Mouse (Mus musculus): ENCODE data around the gene Serf2. TPM values are rescaled to one million over a fixed set of nuclear protein-coding genes. Genes with fewer than 3 reads are reported as not detected.

The Serf2 gene
- polyA plus RNA-seq (2016; fragmentation: Nextera tagmentation; extraction: Ambion mirVana) = 321 and 334 TPM in 2 replicates

DNA sequence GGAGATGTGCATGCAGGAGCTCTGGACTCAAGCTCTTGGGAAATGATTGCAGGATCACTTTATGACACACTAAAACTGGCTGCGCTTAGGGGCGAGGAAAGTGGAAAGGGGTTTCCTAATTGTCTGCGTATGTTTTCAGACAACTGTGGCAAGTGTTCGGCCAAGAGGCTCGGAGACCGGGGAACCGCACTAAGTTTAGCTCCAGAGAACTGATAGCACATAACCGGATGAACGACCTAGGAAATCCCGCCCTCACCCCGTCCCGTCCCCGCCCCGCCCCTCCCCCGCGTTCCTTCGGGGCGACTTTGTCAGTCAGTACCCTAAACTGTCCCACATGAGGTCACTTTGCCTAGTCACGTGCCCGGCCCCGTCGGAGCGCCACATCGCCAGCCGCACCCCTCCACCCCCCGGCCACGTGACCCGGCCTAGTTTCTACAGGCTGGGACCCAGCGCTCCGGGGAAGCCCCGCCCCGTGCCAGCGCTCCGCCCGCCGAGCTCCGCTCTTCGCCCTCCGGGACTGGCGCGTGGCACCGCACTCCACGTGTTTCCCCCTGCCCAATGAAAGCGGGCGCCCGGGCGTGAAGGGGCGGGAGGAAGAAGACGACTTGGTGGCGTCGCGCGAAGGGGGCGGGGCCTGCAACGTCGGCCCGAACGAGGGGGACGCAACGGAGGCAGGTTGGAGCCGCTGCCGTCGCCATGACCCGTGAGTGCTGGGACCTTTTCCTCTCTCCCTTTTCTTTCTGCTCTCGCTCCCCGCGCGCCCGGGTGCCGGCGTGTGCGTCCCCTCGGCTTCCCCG, at the start of gene Serf2:
Gene Serf2, plus strand, starts transcription at position 457 of the 797 bp plus-strand sequence.
- 3% methylated on average over 72 of the region's 74 CpGs for WGBS (ENCODE audit: insufficient replicate concordance)
- Histone ChIP-seq H3K9me3 (replicated peaks) (no peaks in the 10 kb centered on the region), H3K4me3 (peak within 1 kb of the TSS; percentile 98), H3K4me2 (peak within 1 kb of the TSS; percentile 93), H3K27me3 (replicated peaks) (peaks cover 5% of the 10 kb centered on the region; the same call in 1 of the 2 replicates), H3K36me3 (peaks cover 28% of the 10 kb centered on the region), H3K27ac (peak within 1 kb of the TSS; percentile 88), H3K9ac (peak within 1 kb of the TSS; percentile 99), H3K4me1 (peaks cover 41% of the 10 kb centered on the region)
- ATAC-seq = peak; percentile 97

DNA sequence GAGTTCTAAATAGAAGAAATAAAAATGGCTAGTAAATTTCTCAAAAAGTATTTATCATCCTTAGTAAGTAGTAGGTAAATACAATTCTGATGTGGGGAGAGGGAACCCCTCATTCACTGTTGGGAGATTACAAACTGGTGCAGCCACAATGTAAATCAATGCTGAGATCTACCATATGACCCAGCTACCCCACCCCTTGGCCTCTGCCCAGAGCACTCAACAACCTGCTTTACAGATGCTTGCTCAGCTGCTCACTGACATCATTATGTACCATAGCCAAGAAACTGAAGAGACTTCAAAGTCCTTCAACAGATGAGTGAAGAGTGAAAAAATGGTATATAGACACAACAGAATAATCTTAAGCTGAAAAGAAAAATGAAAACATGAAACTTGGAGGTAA, 45.7 kb upstream of the Serf2 start:
- Histone ChIP-seq H3K36me3 (no peaks in the 10 kb centered on the region), H3K4me3 (no peak overlapping the region), H3K4me1 (no peaks in the 10 kb centered on the region), H3K9ac (no peak overlapping the region), H3K27me3 (replicated peaks) (peaks cover 6% of the 10 kb centered on the region; the same call in 1 of the 2 replicates), H3K4me2 (no peak overlapping the region), H3K27ac (no peak overlapping the region), H3K9me3 (replicated peaks) (no peaks in the 10 kb centered on the region)
- no peak for ATAC-seq

DNA sequence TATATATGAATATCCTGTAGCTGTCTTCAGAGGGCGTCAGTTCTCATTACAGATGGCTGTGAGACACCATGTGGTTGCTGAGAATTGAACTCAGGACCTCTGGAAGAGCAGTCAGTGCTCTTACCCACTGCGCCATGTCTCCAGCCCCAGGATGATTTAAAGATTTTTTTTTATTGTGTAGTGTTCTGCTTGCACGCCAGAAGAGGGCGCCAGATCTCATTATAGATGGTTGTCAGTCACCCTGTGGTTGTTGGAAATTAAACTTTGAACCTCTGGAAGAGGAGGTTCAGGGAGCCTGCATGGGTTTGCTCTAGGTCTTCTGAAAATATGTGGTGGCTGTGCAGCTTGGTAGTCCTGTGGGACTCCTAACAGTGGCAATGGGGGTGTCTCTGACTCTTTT, 40.8 kb upstream of the Serf2 start:
- ATAC-seq = peak; percentile 39; the same call in 1 of the 2 replicates
- Histone ChIP-seq H3K27me3 (replicated peaks) (no peaks in the 10 kb centered on the region), H3K4me2 (no peak overlapping the region), H3K36me3 (no peaks in the 10 kb centered on the region), H3K4me1 (peaks cover 13% of the 10 kb centered on the region), H3K9me3 (replicated peaks) (no peaks in the 10 kb centered on the region), H3K4me3 (no peak overlapping the region), H3K27ac (no peak overlapping the region), H3K9ac (no peak overlapping the region)
- WGBS (ENCODE audit: insufficient replicate concordance) = 19% methylated on average over 4 of the region's 4 CpGs

DNA sequence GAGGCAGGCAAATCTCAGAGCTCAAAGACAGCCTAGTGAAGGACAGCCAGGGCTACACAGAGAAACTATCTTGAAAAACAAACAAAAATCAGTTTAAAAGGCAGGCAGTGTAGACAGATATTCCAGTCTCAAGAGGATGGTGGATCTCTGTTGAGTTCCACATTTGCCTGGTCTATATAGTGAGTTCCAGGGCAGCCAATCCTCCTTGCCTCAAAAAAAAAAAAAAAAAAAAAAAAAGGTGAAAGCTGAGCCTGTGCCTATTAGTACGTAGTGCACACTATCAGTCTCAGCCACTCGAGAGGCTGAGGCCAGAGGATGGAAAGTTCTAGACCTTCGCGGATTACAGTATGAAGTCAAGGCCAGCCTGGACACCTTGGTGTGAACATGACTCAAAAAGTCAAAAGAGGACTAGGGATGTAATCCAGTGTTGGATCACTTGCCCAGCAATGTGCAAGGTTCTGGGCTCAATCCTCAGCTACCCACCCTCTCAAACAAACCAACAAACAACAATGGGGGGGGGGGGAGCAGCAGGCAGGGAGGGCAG, 36.1 kb upstream of the Serf2 start:
- H3K9me3 ChIP-seq (replicated peaks) = no peaks in the 10 kb centered on the region
- WGBS (ENCODE audit: insufficient replicate concordance) = 6% methylated on average over 4 of the region's 4 CpGs
- H3K4me1 ChIP-seq = peaks cover 44% of the 10 kb centered on the region
- H3K27me3 ChIP-seq (replicated peaks) = no peaks in the 10 kb centered on the region
- peak overlapping the region; percentile 96 for H3K27ac ChIP-seq
- H3K4me2 ChIP-seq = peak overlapping the region; percentile 89
- H3K4me3 ChIP-seq = peak overlapping the region; percentile 100
- H3K36me3 ChIP-seq = peaks cover 27% of the 10 kb centered on the region
- peak overlapping the region; percentile 99 for H3K9ac ChIP-seq
- no peak for ATAC-seq

DNA sequence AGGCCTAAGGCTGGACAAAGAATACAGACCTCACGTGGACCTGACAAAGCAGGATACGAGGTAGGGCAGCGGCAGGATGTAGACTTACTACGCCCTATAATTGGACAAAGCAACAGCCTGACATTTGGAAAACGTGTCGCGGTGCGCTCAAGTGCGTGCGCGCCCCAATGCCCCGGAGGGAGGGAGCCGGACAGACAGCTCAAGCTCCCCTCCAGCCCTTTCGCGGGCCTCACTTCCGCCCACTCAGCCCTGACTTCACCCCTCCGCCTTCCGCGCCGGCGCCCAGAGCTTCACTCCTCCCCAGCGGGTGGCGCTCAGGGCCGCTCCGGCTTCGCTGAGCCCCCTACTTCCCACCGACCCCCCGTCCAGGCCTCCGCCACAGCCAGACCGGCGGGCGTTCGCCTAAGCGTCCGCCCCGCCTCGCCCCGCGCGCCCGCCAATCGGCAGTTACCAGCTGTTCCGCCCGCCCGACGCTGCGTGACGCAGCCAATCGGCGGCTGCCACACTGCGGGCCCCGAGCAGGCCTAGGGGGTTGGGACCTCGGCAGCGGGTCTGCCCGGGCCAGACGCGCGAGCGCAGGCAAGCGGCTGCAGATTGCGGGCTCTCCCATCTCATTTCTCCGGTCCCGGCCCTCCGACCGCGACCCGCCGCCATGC, 35.5 kb upstream of the Serf2 start, which contains the start of the genes Pdia3 and Catsper2:
Gene Pdia3, plus strand, starts transcription at position 389 of the 656 bp plus-strand sequence.
Gene Catsper2, minus strand, starts transcription at position 406 of the 656 bp plus-strand sequence.
- ATAC-seq = peak; percentile 98
- WGBS (ENCODE audit: insufficient replicate concordance) = under 1% methylated on average over 64 of the region's 68 CpGs
- Histone ChIP-seq H3K4me3 (peak within 1 kb of the TSS; percentile 100), H3K27ac (peak within 1 kb of the TSS; percentile 96), H3K9ac (peak within 1 kb of the TSS; percentile 99), H3K4me2 (peak within 1 kb of the TSS; percentile 89), H3K36me3 (peaks cover 33% of the 10 kb centered on the region), H3K4me1 (peaks cover 44% of the 10 kb centered on the region), H3K9me3 (replicated peaks) (no peaks in the 10 kb centered on the region), H3K27me3 (replicated peaks) (no peaks in the 10 kb centered on the region)

DNA sequence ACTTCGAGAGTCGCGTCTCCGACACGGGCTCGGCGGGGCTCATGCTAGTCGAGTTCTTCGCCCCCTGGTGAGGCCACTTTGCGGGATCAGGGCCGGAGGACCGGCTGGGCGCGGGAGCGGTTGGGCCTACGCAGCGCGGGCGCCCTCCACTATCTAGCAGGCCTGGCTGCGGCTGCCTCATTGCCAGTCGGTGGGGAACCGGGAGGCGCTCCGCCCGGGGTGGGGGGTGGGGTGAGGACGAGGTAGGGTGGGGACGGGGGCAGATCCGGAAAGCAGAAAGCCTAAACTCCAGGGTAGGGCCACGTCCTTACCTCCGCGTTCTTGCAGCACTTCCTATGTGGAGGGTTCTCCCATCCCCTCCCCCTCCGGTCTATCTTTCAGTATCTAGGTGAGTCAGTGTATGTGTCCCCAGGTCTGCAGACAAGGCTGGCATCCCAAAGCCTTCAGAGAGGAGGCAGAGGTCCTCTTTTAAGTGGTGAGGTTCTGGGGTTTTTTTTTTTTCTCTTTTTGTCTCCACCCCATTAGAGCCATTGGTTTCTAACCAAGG, 34.8 kb upstream of the Serf2 start:
- peak overlapping the region; percentile 96 for H3K27ac ChIP-seq
- H3K4me1 ChIP-seq = peaks cover 44% of the 10 kb centered on the region
- peak; percentile 73 for ATAC-seq
- no peaks in the 10 kb centered on the region for H3K9me3 ChIP-seq (replicated peaks)
- 0% methylated on average over 32 of the region's 32 CpGs for WGBS (ENCODE audit: insufficient replicate concordance)
- H3K4me3 ChIP-seq = peak overlapping the region; percentile 100
- H3K36me3 ChIP-seq = peaks cover 40% of the 10 kb centered on the region
- H3K4me2 ChIP-seq = peak overlapping the region; percentile 89
- H3K27me3 ChIP-seq (replicated peaks) = no peaks in the 10 kb centered on the region
- H3K9ac ChIP-seq = peak overlapping the region; percentile 99

DNA sequence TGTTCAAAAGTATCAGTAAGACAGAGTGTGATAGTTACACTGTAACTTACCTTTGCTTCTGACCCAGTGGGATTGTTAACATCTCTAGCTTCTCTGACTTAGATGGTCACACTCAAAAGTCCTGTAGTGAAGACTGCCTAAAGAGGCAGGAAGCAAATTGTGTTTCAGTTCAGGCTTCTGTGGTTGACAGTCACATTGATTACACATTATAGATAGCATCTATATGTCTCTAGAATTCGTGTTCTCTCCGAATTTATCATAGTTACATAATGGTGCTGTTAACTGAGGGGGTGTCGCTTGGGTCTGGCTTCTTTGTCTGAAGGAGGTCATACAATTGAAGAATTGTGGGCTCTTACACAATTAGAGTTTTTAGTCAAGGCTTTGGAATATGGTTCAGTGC, 33.9 kb upstream of the Serf2 start:
- 27% methylated on average over 3 of the region's 3 CpGs for WGBS (ENCODE audit: insufficient replicate concordance)
- Histone ChIP-seq H3K9ac (peak overlapping the region; percentile 99), H3K9me3 (replicated peaks) (no peaks in the 10 kb centered on the region), H3K27me3 (replicated peaks) (no peaks in the 10 kb centered on the region), H3K4me2 (peak overlapping the region; percentile 89), H3K27ac (0 out of 2 replicates have a peak overlapping the region, but pooled peaks have one; percentile 96), H3K4me1 (peaks cover 44% of the 10 kb centered on the region), H3K36me3 (peaks cover 47% of the 10 kb centered on the region), H3K4me3 (peak overlapping the region; percentile 100)
- no peak for ATAC-seq

DNA sequence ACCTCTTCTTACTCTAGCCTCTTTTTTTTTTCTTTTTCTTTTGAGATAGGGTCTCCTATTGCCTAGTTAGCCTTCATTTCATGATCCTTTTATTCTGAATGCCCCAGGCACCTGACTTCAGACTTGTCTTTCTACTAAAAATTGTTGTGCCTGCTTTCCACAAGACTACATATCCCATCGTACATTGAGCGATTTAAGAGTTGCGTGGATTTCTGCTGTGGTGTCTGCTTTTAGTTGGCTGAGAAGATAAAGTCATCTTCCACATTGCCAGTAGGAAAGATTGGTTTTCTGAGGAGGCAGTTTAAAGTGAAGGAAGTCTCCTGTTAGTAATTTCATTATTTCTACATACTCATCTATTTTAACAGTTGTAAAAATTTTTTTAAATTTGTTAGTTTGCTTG, 33.4 kb upstream of the Serf2 start:
- H3K4me2 ChIP-seq = peak overlapping the region; percentile 89
- ATAC-seq = no peak
- 75% methylated on average over 3 of the region's 3 CpGs for WGBS (ENCODE audit: insufficient replicate concordance)
- H3K27ac ChIP-seq = no peak overlapping the region
- peak overlapping the region; percentile 99 for H3K9ac ChIP-seq
- peaks cover 44% of the 10 kb centered on the region for H3K4me1 ChIP-seq
- H3K4me3 ChIP-seq = peak overlapping the region; percentile 100
- H3K9me3 ChIP-seq (replicated peaks) = no peaks in the 10 kb centered on the region
- peaks cover 51% of the 10 kb centered on the region for H3K36me3 ChIP-seq
- no peaks in the 10 kb centered on the region for H3K27me3 ChIP-seq (replicated peaks)

DNA sequence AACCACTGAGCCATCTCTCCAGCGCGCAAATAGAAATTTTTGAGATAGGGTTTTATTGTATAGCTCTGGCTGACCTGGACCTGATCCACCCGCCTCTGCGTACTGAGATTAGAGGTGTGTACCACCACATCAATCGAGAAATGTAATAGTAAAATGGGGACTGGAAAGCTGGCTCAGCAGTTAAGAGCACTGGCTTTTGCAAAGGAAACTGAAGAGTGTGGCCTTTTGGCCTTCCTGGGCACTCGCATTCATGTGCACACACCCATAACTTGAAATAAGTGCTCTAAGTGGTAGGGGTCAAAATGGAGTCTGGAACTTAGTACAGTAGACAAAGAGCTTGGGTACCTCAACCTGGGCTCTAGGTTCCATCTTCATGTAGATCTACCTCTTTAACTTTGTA, 32.6 kb upstream of the Serf2 start:
- no peak overlapping the region for H3K27ac ChIP-seq
- peaks cover 57% of the 10 kb centered on the region for H3K36me3 ChIP-seq
- peak overlapping the region; percentile 89; the same call in 1 of the 2 replicates for H3K4me2 ChIP-seq
- 80% methylated on average over 6 of the region's 6 CpGs for WGBS (ENCODE audit: insufficient replicate concordance)
- no peaks in the 10 kb centered on the region for H3K27me3 ChIP-seq (replicated peaks)
- no peak overlapping the region for H3K4me3 ChIP-seq
- H3K9ac ChIP-seq = no peak overlapping the region
- no peaks in the 10 kb centered on the region for H3K9me3 ChIP-seq (replicated peaks)
- H3K4me1 ChIP-seq = peaks cover 44% of the 10 kb centered on the region
- ATAC-seq = no peak

DNA sequence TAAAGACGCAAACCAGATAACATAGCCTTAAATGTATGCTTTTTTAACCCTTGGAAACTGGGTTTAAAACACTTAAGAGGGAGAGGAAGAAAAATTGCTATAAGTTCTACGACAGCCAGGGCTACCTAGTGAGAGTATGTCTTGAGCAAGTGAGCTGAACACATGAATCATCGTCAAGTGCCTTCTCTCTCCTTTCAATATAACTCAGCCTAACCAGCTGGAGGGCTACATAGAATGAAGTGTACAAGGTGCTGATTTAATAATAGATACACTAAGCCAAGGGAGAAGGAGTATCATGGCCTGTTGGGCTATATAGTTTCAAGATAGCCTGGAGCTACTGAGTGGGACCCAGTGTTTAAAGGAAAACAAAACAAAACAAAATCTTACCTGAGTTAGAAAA, 30.5 kb upstream of the Serf2 start:
- 82% methylated on average over 3 of the region's 3 CpGs for WGBS (ENCODE audit: insufficient replicate concordance)
- Histone ChIP-seq H3K9me3 (replicated peaks) (no peaks in the 10 kb centered on the region), H3K9ac (no peak overlapping the region), H3K4me3 (no peak overlapping the region), H3K4me1 (peaks cover 30% of the 10 kb centered on the region), H3K27me3 (replicated peaks) (no peaks in the 10 kb centered on the region), H3K36me3 (peaks cover 78% of the 10 kb centered on the region), H3K4me2 (no peak overlapping the region), H3K27ac (no peak overlapping the region)
- no peak for ATAC-seq

DNA sequence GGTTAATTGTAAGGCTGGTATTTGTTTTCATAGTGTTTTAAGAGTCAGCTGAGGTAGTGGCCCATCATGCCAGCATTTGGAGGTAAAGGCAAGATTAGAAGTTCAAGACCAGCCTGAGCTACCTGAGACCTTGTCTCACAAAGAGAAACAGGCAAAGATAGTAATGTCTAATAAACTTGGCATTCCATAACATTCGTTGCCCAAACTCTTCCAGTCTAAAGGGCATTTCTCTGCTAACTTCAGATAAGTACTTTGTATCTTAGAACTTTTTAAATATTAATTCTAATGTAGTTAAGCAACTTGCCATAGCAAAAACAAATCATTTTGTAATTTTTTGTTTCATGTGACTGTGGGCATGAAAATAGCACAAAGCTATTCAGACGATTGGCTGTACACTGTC, 25.8 kb upstream of the Serf2 start:
- H3K4me2 ChIP-seq = no peak overlapping the region
- H3K27ac ChIP-seq = no peak overlapping the region
- ATAC-seq = no peak
- WGBS (ENCODE audit: insufficient replicate concordance) = 79% methylated on average over 2 of the region's 2 CpGs
- H3K36me3 ChIP-seq = peaks cover 95% of the 10 kb centered on the region
- H3K27me3 ChIP-seq (replicated peaks) = no peaks in the 10 kb centered on the region
- H3K9ac ChIP-seq = no peak overlapping the region
- no peaks in the 10 kb centered on the region for H3K4me1 ChIP-seq
- no peaks in the 10 kb centered on the region for H3K9me3 ChIP-seq (replicated peaks)
- no peak overlapping the region for H3K4me3 ChIP-seq

DNA sequence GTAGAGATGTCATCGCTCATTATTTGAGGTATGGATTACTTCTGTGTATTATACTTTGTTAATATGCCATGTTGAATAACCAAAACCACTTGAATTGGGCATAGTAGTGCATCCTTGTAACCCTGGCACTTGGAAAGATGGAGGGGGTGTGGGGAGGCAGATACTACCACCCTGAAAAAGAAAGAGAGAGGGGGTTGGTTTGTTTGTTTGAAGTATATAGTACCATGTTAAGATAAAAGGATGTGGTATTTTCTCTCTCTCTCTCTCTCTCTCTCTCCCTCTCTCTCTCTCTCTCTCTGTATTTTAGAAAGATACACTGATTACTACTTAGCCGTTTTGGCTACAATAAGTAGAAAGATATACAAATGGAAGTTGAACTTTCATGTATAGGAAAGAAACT, 23.1 kb upstream of the Serf2 start:
- Histone ChIP-seq H3K27ac (no peak overlapping the region), H3K27me3 (replicated peaks) (no peaks in the 10 kb centered on the region), H3K4me1 (no peaks in the 10 kb centered on the region), H3K9me3 (replicated peaks) (no peaks in the 10 kb centered on the region), H3K4me2 (no peak overlapping the region), H3K36me3 (peaks cover 99% of the 10 kb centered on the region), H3K9ac (no peak overlapping the region), H3K4me3 (no peak overlapping the region)
- ATAC-seq = no peak
- WGBS (ENCODE audit: insufficient replicate concordance) = 82% methylated on average over 2 of the region's 2 CpGs

All from liver, embryonic 12.5 days (tissue).